In genomic region chr5:43116821-43117220, GRCm38 (mm10) we compare ENCODE assay signal across 11 mouse cellular contexts.
DNase-seq lines count a peak whose midpoint lies in the region.
"Had no signal": no experiment of that assay in that cellular context is flagged by ENCODE, and none has a peak within 500 bp of the region (broad histone marks: within the 10 kb centered on the region; RNA-seq: fewer than 3 reads in every experiment).

No protein-coding gene starts in this region.

- intact Hi-C loops in heart, postnatal 14 days (cut with DNase I): no loop called here

- peak; percentile 5 for DNase-seq in embryo, embryonic 10 days (ENCODE audit: low spot score)
- no peak for DNase-seq in embryo, embryonic 9.5 days (ENCODE audit: extremely low spot score)
- peak; percentile 77 for DNase-seq in 416B (ENCODE audit: low read depth)
- peak; percentile 54 for DNase-seq in adrenal gland, postnatal 10 days
- peak; percentile 6 for DNase-seq in embryo, embryonic 11 days
- DNase-seq in spleen, adult 18-20 months: no peak
- no peak for DNase-seq in right cerebral cortex, postnatal 4 days
- DNase-seq in heart, postnatal 14 days: no peak
- DNase-seq: cerebellum, adult 18-20 months; heart, postnatal 36 days; lung, embryonic 14.5 days had no signal

Comparison
In these comparisons a context has a peak if more than half of its experiments do, and no peak if none do; other contexts are left out.
1. DNase-seq: peak in embryo, embryonic 10 days (single experiment), 416B (single experiment), adrenal gland, postnatal 10 days (single experiment) and embryo, embryonic 11 days (single experiment); none in embryo, embryonic 9.5 days (single experiment), spleen, adult 18-20 months (0 of 2), right cerebral cortex, postnatal 4 days (single experiment) and heart, postnatal 14 days (0 of 2).